Mouse (Mus musculus) stomach, embryonic 16.5 days (tissue): ENCODE measurements around the gene Foxn3. TPM values are rescaled to one million over a fixed set of nuclear protein-coding genes. Genes with fewer than 3 reads are reported as not detected.
A peak's percentile ranks its signal among the peaks of the same experiment; 100 is the strongest.

Experiments
- ATAC-seq: fragments of 200-750 bp; cut with Nextera tagmentation; 2 replicates; pipeline ENCODE4 v1.8.0; 2017; ENCODE audit warnings: moderate number of reproducible peaks, moderate TSS enrichment; ENCODE audit not compliant: insufficient read depth, low FRiP score
- H3K27ac ChIP-seq: fragments of 300-500 bp; sonication (generic); 2 replicates; pipeline ENCODE4 v1.5.1; 2014; ENCODE audit warnings: low read length
- H3K27me3 ChIP-seq: fragments of 300-500 bp; sonication (generic); 2 replicates; pipeline ENCODE4 v1.6.1; 2014; ENCODE audit warnings: low read length, control low read depth, mixed read lengths; ENCODE audit not compliant: control insufficient read depth, insufficient read depth
- H3K36me3 ChIP-seq: fragments of 300-500 bp; sonication (generic); 2 replicates; pipeline ENCODE4 v1.6.1; 2014; ENCODE audit warnings: low read length; ENCODE audit not compliant: control insufficient read depth, insufficient read depth
- H3K4me1 ChIP-seq: fragments of 300-500 bp; sonication (generic); 2 replicates; pipeline ENCODE4 v1.6.1; 2014; ENCODE audit warnings: low read length, control low read depth, mixed read lengths; ENCODE audit not compliant: control insufficient read depth, insufficient read depth
- H3K4me2 ChIP-seq: fragments of 300-500 bp; sonication (generic); 2 replicates; pipeline ENCODE4 v1.6.1; 2014; ENCODE audit warnings: low read depth, low read length, mixed read lengths
- H3K4me3 ChIP-seq: fragments of 300-500 bp; sonication (generic); replicated peaks from 2 replicates; pipeline ENCODE4 v1.5.1; 2014; ENCODE audit warnings: mild to moderate bottlenecking, low read length
- H3K9ac ChIP-seq: fragments of 300-500 bp; sonication (generic); 2 replicates; pipeline ENCODE4 v1.6.1; 2014; ENCODE audit warnings: low read length
- H3K9me3 ChIP-seq: fragments of 300-500 bp; sonication (generic); replicated peaks from 2 replicates; pipeline ENCODE4 v1.6.1; 2016; ENCODE audit warnings: low read length, control low read depth; ENCODE audit not compliant: control insufficient read depth
- WGBS: fragments of 180-500 bp; shearing (Covaris S2); extraction: QIAGEN DNeasy Blood & Tissue Kit; methylation state at CpG from one replicate; pipeline ENCODE4 v1.1.7; 2014; 5-methylcytosine and 5-hydroxymethylcytosine counted together
- polyA plus RNA-seq: library from polyadenylated mRNA; unstranded; fragments of >200 nt; fragmentation: Nextera tagmentation; extraction: Ambion mirVana; gene quantifications from 2 replicates; pipeline ENCODE4 v1.2.1, GENCODE M21; 2015

The Foxn3 gene
- 51.2 and 58.3 TPM in 2 replicates for polyA plus RNA-seq

DNA sequence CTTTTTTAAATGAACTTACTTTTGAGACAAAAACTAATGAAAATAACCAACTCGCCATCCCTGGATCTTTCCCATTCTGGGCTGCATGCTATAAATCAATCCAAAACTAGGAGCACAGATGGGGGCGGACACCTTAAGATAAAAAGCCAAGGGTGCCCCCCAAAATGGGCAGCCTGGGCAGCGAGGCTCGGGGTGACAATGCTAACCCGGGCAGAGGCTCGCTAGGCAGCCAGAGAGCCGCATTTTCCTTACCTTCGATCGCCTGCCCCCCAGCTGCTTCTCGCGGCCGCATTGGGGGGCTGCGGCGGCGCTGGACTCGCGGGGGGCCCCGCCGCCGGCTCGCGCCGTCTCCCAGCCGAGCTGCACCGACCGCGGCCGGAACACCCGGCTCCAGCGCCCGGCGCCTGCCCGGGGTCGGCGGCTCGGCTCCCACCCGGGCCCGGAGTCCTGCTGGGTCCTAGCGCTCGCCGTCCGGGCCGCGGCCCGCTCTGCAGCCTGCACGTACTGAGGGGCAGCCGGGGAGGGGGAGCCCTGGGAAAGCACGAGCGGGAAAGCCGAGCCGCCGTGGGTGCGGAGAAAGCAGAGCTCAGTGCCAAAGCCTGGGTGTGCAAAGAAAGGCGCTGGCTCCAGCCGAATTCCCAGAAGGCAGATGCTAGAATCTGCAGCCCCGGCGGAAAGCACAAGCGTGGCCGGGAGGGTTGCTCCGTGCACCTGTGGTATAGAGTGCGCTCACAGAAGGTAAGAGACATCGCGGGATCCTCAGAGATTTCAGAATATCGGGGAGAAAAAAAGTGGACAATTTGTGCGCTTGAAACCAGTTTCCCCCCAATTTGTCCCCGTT lies at the start of gene Foxn3:
Foxn3 (minus strand) TSS at position 364 of the 841 bp plus-strand sequence.
- ATAC-seq, result peak; percentile 89
- Histone ChIP-seq H3K9me3 (no peaks in the 10 kb centered on the region), H3K9ac (peak within 1 kb of the TSS; percentile 84), H3K4me3 (peak within 1 kb of the TSS; percentile 74), H3K4me2 (peak within 1 kb of the TSS; percentile 84), H3K4me1 (peaks cover 20% of the 10 kb centered on the region), H3K27me3 (no peaks in the 10 kb centered on the region), H3K27ac (peak within 1 kb of the TSS; percentile 87), H3K36me3 (no peaks in the 10 kb centered on the region)
- under 1% methylated on average over 55 of the region's 66 CpGs for WGBS

DNA sequence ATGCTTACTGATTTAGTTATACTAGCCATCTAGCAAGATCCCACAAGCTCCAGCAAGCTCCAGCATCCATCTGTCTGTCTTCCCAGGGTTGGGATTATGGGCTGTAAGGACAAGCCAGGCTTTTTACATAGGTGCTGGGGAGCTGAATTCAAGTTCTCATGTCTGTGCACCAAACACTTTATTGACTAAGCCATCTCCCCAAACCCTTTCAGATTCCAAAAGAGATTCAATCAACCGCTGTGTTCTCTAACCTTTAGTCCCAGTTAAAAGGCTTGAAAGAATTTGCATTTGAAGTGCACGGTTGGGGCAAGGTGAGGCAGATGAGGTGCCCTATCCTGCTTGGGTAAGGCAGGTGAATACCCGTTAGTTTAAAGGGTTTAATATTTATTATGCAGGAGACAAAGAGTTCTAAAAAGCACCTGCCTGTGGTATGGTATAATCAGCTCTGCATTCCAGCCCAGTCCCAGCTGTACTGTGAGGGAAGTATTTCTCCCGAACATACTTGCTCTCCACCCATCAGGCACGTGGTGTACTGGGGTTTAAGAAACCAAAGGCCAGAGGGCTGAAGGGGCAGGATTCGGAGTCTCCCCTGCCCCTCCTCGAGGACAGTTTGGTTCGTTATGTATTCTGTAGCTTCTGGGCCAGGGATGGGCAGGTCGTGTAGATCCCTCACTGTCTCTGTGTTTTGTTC lies 48.9 kb upstream of the Foxn3 start:
- H3K9ac ChIP-seq, result no peak overlapping the region
- H3K27me3 ChIP-seq, result no peaks in the 10 kb centered on the region
- no peak for ATAC-seq
- H3K27ac ChIP-seq, result no peak overlapping the region
- no peaks in the 10 kb centered on the region for H3K36me3 ChIP-seq
- H3K4me2 ChIP-seq, result no peak overlapping the region
- no peaks in the 10 kb centered on the region for H3K4me1 ChIP-seq
- WGBS, result 46% methylated on average over 9 of the region's 9 CpGs
- H3K9me3 ChIP-seq, result no peaks in the 10 kb centered on the region
- H3K4me3 ChIP-seq, result no peak overlapping the region

DNA sequence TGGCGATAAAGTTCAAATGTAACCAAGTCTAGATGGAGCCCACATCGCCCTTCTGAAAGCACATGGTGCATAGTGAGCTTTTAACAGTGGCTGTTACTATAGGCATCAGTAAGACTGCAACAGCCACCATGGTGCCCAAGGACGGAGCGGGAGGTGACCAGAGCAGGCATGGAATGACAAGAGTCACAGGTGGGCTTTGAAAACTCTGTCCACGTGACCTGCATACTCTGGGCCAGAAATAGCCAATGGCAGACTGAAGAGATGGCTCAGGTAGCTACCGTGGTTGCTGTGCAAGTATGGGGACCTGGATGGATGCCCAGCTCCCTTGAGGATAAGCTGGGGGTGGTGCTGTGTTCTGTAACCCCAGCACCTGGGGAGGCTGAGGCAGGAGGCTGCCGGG lies 47.5 kb upstream of the Foxn3 start:
- Histone ChIP-seq H3K27ac (no peak overlapping the region), H3K4me2 (no peak overlapping the region), H3K9me3 (no peaks in the 10 kb centered on the region), H3K4me1 (no peaks in the 10 kb centered on the region), H3K9ac (no peak overlapping the region), H3K27me3 (no peaks in the 10 kb centered on the region), H3K36me3 (no peaks in the 10 kb centered on the region), H3K4me3 (no peak overlapping the region)
- ATAC-seq, result no peak
- 93% methylated on average over 7 of the region's 7 CpGs for WGBS

DNA sequence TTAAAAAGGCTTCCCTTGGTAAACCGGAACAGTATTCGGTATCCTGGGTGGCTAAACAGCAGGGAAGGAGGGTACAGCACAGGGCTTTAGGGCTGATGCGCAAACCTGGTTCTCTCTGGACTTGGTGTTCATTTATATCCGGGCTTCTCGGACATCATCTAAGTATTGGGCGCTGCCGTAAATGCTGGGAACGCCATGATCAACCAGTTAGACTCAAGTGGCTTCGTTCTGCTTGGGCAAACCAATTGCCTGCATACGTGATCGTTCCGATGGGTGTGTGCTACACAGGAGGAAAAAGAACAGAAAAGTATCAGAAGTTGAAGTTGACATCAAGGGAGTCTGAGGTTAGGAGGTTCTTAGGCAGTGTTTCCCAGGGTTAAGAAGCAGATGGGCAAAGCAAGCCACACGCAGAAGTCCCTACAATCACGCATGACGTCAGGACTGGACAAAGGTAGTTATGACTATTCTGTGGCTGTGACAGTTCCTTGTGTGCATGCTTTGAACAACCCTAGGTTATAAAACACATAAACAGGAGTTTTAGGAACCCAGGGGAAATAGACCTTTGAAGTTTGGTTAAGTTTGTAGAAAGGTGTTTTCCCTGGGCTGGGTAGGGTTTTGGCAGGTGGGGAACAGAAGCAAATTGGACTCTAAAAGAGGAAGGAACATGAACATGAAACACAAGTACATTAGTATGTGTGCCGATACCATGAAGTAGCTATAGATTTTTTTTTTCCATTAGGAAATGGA lies 46.9 kb upstream of the Foxn3 start:
- Histone ChIP-seq H3K4me1 (no peaks in the 10 kb centered on the region), H3K4me2 (no peak overlapping the region), H3K9me3 (no peaks in the 10 kb centered on the region), H3K27ac (no peak overlapping the region), H3K36me3 (no peaks in the 10 kb centered on the region), H3K27me3 (no peaks in the 10 kb centered on the region), H3K9ac (no peak overlapping the region), H3K4me3 (no peak overlapping the region)
- no peak for ATAC-seq
- WGBS, result 90% methylated on average over 16 of the region's 16 CpGs

DNA sequence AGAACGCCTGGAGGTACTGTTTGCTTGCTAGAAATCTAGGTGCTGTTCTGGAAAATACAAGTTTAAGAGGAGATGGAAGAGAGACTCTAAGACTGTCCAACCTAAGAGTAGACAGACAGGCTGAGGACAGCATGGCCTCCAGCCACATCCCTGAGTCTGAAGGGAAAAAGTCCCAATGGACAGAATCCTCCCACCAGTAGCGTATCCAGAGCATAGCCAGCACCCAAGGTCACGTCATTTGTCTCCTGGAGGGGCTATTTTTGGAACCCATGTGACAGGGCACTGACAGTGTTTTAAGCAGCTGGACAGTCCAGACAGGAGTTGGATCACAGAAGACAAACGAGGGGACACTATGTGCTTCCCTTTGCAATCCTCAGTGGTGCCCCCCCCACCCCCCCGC lies 46.3 kb upstream of the Foxn3 start:
- Histone ChIP-seq H3K4me2 (no peak overlapping the region), H3K4me3 (no peak overlapping the region), H3K9ac (no peak overlapping the region), H3K36me3 (no peaks in the 10 kb centered on the region), H3K9me3 (no peaks in the 10 kb centered on the region), H3K27me3 (no peaks in the 10 kb centered on the region), H3K27ac (no peak overlapping the region), H3K4me1 (no peaks in the 10 kb centered on the region)
- no peak for ATAC-seq
- 67% methylated on average over 5 of the region's 5 CpGs for WGBS

DNA sequence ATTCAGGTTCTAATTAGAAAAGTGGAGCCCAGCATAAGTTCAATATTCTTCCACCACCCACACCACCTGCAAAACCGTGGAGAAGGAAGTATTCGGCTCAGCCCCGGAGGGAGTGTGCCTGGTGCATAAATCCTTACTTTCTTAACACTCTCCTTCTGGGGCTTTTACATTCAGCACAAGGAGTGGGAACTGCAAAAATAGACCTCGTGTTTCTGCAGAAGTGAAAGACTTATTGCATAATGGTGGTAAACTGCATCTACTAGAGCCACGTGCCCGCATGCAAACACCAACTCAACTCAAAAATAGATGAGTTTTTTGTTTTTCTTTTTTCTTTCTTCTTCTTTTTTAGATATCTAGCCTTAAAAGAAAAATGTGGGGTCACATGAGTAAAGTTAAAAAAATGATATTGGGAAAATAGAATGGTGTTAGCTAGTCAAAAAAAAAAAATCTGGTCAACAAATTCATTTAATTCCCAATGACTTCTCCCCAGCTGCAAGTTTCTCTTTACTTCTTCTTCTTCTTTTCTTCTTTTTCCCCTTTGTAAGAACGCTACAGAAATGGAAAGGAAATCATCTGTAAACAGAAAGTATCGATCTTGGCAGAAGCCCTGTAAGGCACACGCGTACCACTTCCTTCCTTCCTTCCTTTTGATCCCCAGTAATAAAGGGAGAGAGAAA lies 45.0 kb upstream of the Foxn3 start:
- 70% methylated on average over 10 of the region's 10 CpGs for WGBS
- H3K36me3 ChIP-seq, result no peaks in the 10 kb centered on the region
- H3K27me3 ChIP-seq, result no peaks in the 10 kb centered on the region
- no peak overlapping the region for H3K9ac ChIP-seq
- ATAC-seq, result no peak
- H3K4me3 ChIP-seq, result no peak overlapping the region
- no peak overlapping the region for H3K4me2 ChIP-seq
- H3K9me3 ChIP-seq, result no peaks in the 10 kb centered on the region
- H3K4me1 ChIP-seq, result no peaks in the 10 kb centered on the region
- no peak overlapping the region for H3K27ac ChIP-seq

DNA sequence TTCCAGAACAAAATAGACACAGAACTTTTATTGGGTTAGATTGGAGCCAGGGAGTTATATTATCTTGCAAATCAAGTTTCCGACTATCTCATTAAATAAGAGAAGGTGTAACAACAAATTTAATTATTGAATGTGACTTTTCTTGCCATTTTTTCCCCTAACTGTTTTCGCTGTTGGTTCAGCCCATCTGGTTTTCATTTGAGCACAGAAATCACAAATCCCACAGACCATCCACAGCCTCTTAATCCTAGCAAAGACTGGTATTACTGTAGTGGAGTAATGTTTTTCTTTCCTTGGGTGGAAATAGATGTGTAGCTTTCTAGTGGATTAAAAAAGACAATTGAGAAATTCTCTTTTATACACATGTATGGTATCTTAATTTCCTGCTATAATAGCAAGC lies 40.0 kb upstream of the Foxn3 start:
- H3K27ac ChIP-seq, result no peak overlapping the region
- no peak for ATAC-seq
- H3K4me2 ChIP-seq, result no peak overlapping the region
- no peaks in the 10 kb centered on the region for H3K9me3 ChIP-seq
- H3K27me3 ChIP-seq, result no peaks in the 10 kb centered on the region
- no peaks in the 10 kb centered on the region for H3K36me3 ChIP-seq
- no peak overlapping the region for H3K9ac ChIP-seq
- 81% methylated on average over 2 of the region's 2 CpGs for WGBS
- H3K4me1 ChIP-seq, result peaks cover 3% of the 10 kb centered on the region; the same call in 1 of the 2 replicates
- no peak overlapping the region for H3K4me3 ChIP-seq

DNA sequence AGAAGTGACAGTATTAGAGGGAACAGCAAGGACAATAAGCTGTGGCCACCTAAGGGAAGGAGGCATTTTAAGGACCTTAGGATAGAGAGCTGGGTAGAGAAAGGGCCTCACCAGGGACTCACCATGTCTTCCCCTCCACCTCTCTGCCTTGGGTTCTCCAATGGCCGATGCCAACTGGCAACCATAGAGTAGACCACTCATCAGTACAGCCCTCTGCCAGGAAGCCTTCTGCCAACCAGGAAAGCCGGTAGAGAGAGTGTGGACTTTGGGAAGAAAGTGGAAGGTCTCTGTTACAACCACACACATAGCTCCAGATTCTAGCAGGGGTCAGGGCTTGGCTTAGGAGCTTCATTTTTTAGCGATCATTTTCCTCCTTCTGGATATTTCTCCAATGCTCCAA lies 38.5 kb upstream of the Foxn3 start:
- Histone ChIP-seq H3K4me2 (no peak overlapping the region), H3K36me3 (no peaks in the 10 kb centered on the region), H3K27ac (no peak overlapping the region), H3K9me3 (no peaks in the 10 kb centered on the region), H3K4me1 (peaks cover 3% of the 10 kb centered on the region; the same call in 1 of the 2 replicates), H3K4me3 (no peak overlapping the region), H3K9ac (no peak overlapping the region), H3K27me3 (no peaks in the 10 kb centered on the region)
- WGBS, result 88% methylated on average over 3 of the region's 3 CpGs
- no peak for ATAC-seq
